Mouse (Mus musculus): ENCODE measurements around the gene Npm1. TPM values are rescaled to one million over a fixed set of nuclear protein-coding genes. Genes with fewer than 3 reads are reported as not detected.

Gene Npm1
- polyA plus RNA-seq, 1 experiment from 2014 or later = 999 TPM

DNA sequence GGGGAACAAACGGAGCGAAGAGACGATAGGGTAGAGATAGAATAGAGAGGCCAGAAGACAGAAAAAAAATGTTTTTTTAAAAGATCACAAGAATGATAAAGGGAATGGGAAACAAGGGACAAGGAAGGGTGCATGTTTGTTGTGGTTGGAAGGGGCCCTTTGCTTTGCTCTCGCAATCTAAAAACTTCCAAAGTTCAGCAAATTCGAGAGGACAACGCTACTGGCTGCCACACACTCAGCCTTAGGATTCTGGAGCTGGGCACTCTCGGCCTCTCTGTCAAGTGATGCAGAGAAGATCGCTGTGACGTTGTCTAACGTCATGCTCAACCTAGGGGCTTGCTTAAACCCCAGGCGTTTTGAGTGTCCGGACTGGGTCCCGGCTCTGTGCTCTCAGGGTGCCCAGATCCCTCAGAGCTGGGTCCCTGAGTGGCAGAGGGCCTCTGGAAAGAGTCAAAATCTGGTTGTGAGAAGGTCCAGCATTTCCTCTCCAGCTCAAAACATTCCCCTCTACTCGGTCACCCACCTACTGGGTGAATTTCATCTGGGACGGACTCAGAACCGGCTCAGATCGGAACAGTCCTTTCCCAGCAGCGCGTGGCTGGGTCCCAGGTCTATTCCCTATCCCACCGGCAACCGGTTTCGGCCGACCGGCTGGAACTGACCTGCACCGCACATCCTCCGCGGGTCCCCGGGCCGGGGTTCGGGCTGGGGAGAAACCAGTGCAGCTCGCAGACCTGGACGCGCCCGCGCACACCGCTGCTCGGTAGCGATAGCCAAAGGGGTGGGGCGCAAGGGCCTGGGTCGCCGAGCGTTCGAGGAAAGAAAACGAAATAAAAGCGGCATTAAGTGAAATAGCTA, 37.1 kb upstream of the Npm1 start:
- H3K4me3 ChIP-seq (ENCODE audit: low read length) = peak overlapping the region; percentile 33
- H3K9me3 ChIP-seq (ENCODE audit: low read length) = peaks cover 20% of the 10 kb centered on the region; the same call in 1 of the 2 replicates
- H3K4me2 ChIP-seq (replicated peaks; ENCODE audit: low read depth, low read length) = peak overlapping the region; percentile 54
- peaks cover 28% of the 10 kb centered on the region for H3K4me1 ChIP-seq (ENCODE audit: insufficient read depth, low read length)
- no peak overlapping the region for H3K9ac ChIP-seq (replicated peaks; ENCODE audit: low read length)
- peaks cover 100% of the 10 kb centered on the region for H3K27me3 ChIP-seq (ENCODE audit: insufficient read depth, low read length)
- no peak overlapping the region for H3K27ac ChIP-seq (ENCODE audit: low read length)
- no peak; the same call in 1 of the 2 replicates for ATAC-seq (ENCODE audit: low FRiP score, low TSS enrichment)
- H3K36me3 ChIP-seq (ENCODE audit: insufficient read depth, low read length) = no peaks in the 10 kb centered on the region
- WGBS = 1% methylated on average over 44 of the region's 45 CpGs

DNA sequence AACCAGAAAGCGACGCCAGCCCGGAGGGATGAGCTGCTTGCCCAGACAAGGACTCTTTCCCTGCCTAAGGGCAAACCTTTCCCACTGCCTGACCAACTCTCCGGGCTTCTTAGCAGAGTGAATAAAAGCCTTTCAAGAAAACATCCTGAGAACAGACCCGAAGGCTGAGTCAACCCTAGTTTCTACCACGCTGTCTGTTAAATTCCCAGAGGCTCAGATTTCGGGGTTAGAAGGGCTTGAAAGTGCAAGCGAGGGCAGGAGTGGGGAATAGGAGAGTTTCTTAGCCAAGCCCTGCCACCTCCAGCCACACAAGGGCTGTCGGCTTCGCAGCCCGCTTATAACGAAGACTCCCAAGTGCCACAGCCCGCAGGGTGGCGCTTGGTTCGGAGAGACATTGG, 36.1 kb upstream of the Npm1 start:
- Histone ChIP-seq H3K4me3 (ENCODE audit: low read length) (no peak overlapping the region), H3K27ac (ENCODE audit: low read length) (no peak overlapping the region), H3K36me3 (ENCODE audit: insufficient read depth, low read length) (no peaks in the 10 kb centered on the region), H3K27me3 (ENCODE audit: insufficient read depth, low read length) (peaks cover 97% of the 10 kb centered on the region), H3K9me3 (ENCODE audit: low read length) (peaks cover 22% of the 10 kb centered on the region; the same call in 1 of the 2 replicates), H3K4me2 (replicated peaks; ENCODE audit: low read depth, low read length) (no peak overlapping the region), H3K9ac (replicated peaks; ENCODE audit: low read length) (no peak overlapping the region), H3K4me1 (ENCODE audit: insufficient read depth, low read length) (peaks cover 28% of the 10 kb centered on the region)
- ATAC-seq (ENCODE audit: low FRiP score, low TSS enrichment) = no peak
- 2% methylated on average over 15 of the region's 15 CpGs for WGBS

DNA sequence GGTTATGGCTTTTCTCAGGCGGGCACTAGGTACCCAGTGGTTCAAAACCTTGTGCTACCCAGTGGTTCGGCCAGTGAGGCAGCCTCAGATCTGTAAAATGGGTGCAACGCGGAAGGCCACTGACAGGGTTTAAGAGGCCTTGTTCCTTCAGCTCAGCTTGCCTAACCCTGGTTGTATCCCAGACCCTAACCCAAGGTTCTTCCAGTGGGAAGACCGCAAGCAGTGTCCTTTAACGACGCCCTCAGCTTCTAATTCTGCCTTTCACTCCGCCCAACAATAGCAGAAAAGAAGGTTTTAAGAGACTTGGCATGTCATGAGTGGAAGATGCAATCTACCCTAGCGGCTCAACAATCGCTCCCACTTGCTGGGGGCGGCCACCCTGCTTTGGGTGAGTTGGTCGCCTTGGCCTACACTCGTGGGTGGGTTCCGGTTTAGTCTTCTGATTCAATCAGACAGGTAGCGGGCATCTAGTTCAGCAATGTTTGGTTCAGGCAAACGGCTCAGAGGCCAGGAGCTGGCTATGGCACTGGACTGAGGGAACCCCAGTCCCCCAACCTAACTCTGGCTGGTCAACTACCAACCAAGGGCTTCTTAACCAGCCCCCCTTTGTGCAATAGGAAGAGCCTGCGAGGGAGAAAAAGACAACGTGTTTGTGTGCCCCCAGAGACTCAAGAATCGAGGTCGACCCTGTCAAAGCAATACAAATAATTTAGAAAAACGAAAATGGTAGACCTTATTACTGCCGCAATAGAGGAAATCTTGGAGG, 35.5 kb upstream of the Npm1 start:
- Histone ChIP-seq H3K27me3 (ENCODE audit: insufficient read depth, low read length) (peaks cover 97% of the 10 kb centered on the region), H3K9me3 (ENCODE audit: low read length) (peaks cover 22% of the 10 kb centered on the region; the same call in 1 of the 2 replicates), H3K4me3 (ENCODE audit: low read length) (no peak overlapping the region), H3K4me1 (ENCODE audit: insufficient read depth, low read length) (peaks cover 25% of the 10 kb centered on the region), H3K9ac (replicated peaks; ENCODE audit: low read length) (no peak overlapping the region), H3K4me2 (replicated peaks; ENCODE audit: low read depth, low read length) (no peak overlapping the region), H3K27ac (ENCODE audit: low read length) (no peak overlapping the region), H3K36me3 (ENCODE audit: insufficient read depth, low read length) (no peaks in the 10 kb centered on the region)
- ATAC-seq (ENCODE audit: low FRiP score, low TSS enrichment) = no peak
- 22% methylated on average over 22 of the region's 22 CpGs for WGBS

DNA sequence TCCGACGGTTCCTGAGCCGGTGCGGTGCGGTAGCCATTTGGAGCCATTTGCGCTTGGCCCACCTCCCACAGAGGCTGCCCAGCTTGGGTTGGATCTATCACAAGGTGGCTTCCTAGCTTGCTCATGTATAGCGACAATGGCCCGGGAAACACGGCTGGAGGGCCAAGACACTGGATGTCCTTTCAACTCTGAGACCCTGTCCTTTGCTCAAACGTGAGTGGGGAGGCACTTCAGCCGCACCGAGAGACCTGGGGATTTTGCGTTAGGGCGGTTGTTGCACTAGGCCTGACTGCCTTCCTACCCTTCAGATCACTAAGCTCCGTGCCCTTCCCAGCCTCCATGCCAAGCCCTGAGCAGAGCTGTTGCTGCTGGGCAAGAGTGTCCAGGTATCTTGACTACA, 34.7 kb upstream of the Npm1 start:
- Histone ChIP-seq H3K9ac (replicated peaks; ENCODE audit: low read length) (no peak overlapping the region), H3K36me3 (ENCODE audit: insufficient read depth, low read length) (no peaks in the 10 kb centered on the region), H3K4me1 (ENCODE audit: insufficient read depth, low read length) (peaks cover 20% of the 10 kb centered on the region), H3K4me3 (ENCODE audit: low read length) (no peak overlapping the region), H3K27me3 (ENCODE audit: insufficient read depth, low read length) (peaks cover 97% of the 10 kb centered on the region), H3K4me2 (replicated peaks; ENCODE audit: low read depth, low read length) (no peak overlapping the region), H3K27ac (ENCODE audit: low read length) (no peak overlapping the region), H3K9me3 (ENCODE audit: low read length) (peaks cover 22% of the 10 kb centered on the region; the same call in 1 of the 2 replicates)
- no peak for ATAC-seq (ENCODE audit: low FRiP score, low TSS enrichment)
- WGBS = 17% methylated on average over 15 of the region's 15 CpGs

DNA sequence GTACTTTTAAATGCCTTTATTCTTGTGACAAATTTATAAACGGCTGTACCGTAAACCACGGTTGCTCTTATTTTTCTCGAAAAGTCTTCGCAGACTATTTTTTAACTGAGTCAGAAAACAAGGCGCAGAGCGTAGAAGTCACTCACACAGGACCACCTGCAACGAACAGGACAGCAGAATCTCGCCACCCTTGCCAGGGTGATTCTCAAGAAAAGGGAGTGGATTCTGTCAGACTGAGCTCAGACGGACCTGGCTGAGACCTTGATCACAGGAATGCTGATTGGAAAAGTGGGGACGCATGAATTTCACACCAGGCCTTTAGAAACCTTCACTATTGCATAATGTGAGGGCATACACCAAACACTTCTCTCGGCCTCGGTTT, 34.1 kb upstream of the Npm1 start:
- WGBS = 29% methylated on average over 13 of the region's 13 CpGs
- H3K27me3 ChIP-seq (ENCODE audit: insufficient read depth, low read length) = peaks cover 94% of the 10 kb centered on the region

DNA sequence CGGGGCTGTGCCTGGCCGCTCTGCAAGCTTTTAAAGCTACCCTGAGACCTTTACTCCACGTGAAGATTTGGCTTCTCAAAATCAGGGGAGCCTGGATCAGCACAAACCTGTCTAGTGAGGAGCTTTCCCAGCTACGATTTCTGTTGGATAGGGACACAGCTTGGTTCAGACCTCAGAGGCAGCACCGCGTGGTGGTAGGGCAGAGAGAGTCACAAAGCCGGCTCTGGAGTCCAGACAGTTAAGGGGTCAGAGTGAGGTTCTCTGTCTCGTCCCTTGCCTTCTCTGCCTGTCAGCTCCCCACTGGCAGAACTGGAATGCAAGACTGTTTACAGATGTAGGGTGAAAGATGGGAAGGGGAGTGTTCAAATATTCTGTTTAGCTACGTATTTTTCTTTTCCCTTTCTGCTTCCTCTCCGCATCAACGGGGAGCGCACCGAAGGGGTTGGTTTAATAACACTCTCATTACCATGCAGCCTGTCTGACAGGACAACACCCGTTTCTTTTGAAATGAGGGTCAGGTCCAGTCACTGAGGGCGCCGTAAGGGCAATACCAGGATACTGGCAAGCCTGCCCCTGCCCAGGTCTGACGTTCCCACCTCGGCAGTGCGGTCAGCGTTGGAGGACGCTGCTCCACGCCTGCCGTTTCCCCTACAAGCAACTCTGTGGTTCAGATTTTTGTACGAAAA, 33.6 kb upstream of the Npm1 start:
- Histone ChIP-seq H3K9ac (replicated peaks; ENCODE audit: low read length) (no peak overlapping the region), H3K27me3 (ENCODE audit: insufficient read depth, low read length) (peaks cover 93% of the 10 kb centered on the region), H3K9me3 (ENCODE audit: low read length) (peaks cover 22% of the 10 kb centered on the region; the same call in 1 of the 2 replicates), H3K4me1 (ENCODE audit: insufficient read depth, low read length) (peaks cover 20% of the 10 kb centered on the region), H3K36me3 (ENCODE audit: insufficient read depth, low read length) (no peaks in the 10 kb centered on the region), H3K27ac (ENCODE audit: low read length) (no peak overlapping the region), H3K4me2 (replicated peaks; ENCODE audit: low read depth, low read length) (no peak overlapping the region), H3K4me3 (ENCODE audit: low read length) (no peak overlapping the region)
- ATAC-seq (ENCODE audit: low FRiP score, low TSS enrichment) = no peak
- WGBS = 10% methylated on average over 24 of the region's 24 CpGs

More for the DNA sequence above, 34.1 kb upstream of the Npm1 start:
- no peak for ATAC-seq (ENCODE audit: low FRiP score, low TSS enrichment)
- Histone ChIP-seq H3K4me2 (replicated peaks; ENCODE audit: low read depth, low read length) (no peak overlapping the region), H3K36me3 (ENCODE audit: insufficient read depth, low read length) (no peaks in the 10 kb centered on the region), H3K9ac (replicated peaks; ENCODE audit: low read length) (no peak overlapping the region), H3K4me3 (ENCODE audit: low read length) (no peak overlapping the region), H3K27ac (ENCODE audit: low read length) (no peak overlapping the region), H3K9me3 (ENCODE audit: low read length) (peaks cover 22% of the 10 kb centered on the region; the same call in 1 of the 2 replicates), H3K4me1 (ENCODE audit: insufficient read depth, low read length) (peaks cover 20% of the 10 kb centered on the region)

DNA sequence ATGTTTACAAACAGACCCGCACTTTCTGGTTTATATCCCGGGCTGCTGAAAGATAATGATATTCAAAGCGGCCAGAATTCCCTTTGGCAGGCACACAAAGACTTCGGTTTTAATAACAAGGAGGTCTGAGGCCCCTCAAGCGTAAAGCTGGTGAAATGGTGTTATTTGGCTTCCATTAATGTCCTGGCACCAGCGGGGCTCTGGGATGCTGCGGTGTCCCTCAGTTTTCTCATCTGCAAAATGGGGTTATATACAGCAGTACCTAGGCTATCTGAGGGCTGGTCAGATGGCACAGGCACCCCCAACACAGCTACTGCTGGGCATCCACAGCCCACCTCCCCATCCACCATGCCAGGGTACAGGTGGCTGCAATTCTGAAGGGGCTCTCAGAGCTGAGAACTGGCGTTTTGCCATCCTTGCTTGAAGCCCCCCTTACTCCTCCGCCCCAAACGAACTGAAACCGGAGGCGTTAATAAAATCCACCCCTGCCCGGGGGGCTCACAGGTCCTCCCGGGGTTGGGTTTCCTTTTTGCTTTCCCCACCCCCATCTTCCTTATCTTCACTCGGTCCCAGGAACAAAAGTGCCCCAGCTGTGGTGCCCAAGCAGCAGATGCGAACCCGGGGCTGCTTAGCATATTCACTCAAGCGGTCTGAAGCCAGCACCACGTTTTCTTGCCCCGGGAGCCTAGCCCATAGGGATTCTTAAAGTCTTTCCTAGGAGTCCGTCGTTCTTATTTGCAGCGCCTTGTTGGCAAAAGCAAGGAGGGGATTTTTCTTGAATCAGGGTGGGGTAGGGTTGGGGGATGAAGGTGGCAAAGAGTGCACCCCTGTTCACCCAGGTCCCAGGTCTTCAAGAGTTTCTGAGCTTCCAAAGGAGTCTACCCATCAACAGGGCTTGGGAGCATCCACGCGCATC, 32.8 kb upstream of the Npm1 start:
- Histone ChIP-seq H3K9ac (replicated peaks; ENCODE audit: low read length) (no peak overlapping the region), H3K36me3 (ENCODE audit: insufficient read depth, low read length) (no peaks in the 10 kb centered on the region), H3K4me2 (replicated peaks; ENCODE audit: low read depth, low read length) (no peak overlapping the region), H3K4me1 (ENCODE audit: insufficient read depth, low read length) (peaks cover 13% of the 10 kb centered on the region), H3K4me3 (ENCODE audit: low read length) (no peak overlapping the region), H3K9me3 (ENCODE audit: low read length) (peaks cover 22% of the 10 kb centered on the region), H3K27ac (ENCODE audit: low read length) (no peak overlapping the region), H3K27me3 (ENCODE audit: insufficient read depth, low read length) (peaks cover 93% of the 10 kb centered on the region)
- WGBS = 7% methylated on average over 25 of the region's 25 CpGs
- no peak for ATAC-seq (ENCODE audit: low FRiP score, low TSS enrichment)

DNA sequence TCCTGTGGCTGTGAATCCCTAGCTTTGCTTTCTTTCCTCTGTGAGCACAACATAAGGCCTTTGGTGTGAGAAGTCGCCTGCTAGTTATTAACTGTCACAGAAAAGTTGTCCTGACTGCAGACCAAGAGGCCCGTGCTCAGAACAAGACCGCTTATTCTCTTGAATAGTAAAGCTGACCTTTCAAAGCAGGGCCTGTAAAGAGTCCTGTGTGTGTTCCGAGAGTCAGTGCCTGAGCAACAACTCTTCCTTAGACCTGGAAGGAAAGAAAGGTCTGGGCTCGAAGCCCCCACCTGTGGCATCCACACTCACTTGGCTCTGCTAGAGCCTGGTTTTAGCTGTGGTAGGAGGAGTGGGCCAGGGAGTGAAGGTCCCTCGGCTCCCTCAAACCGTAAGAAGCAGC, 32.1 kb upstream of the Npm1 start:
- ATAC-seq (ENCODE audit: low FRiP score, low TSS enrichment) = no peak
- no peaks in the 10 kb centered on the region for H3K36me3 ChIP-seq (ENCODE audit: insufficient read depth, low read length)
- H3K4me1 ChIP-seq (ENCODE audit: insufficient read depth, low read length) = peaks cover 5% of the 10 kb centered on the region
- 30% methylated on average over 7 of the region's 7 CpGs for WGBS
- H3K9ac ChIP-seq (replicated peaks; ENCODE audit: low read length) = no peak overlapping the region
- peaks cover 90% of the 10 kb centered on the region for H3K27me3 ChIP-seq (ENCODE audit: insufficient read depth, low read length)
- H3K9me3 ChIP-seq (ENCODE audit: low read length) = peaks cover 22% of the 10 kb centered on the region
- H3K27ac ChIP-seq (ENCODE audit: low read length) = no peak overlapping the region
- no peak overlapping the region for H3K4me3 ChIP-seq (ENCODE audit: low read length)
- no peak overlapping the region for H3K4me2 ChIP-seq (replicated peaks; ENCODE audit: low read depth, low read length)

DNA sequence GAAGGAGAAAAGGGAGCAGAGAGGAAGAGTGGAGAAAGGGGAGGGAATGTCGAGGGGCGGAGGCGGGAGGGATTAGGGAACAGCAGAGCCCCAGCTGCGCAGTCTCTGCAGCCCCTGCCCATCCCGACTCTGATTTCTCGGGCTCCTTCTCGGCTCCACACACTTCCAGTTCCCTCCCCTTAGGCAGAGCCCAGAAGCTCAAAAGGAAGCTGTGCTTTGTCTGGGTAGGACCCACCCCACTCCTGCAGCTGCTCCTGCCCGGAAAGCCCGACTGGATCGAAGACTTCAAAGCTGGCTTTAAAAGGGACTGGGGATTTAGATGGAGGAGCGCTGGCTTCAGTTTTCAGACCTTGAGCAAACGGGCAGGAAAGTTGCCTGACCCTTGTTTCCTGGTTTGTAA, 30.7 kb upstream of the Npm1 start:
- H3K27me3 ChIP-seq (ENCODE audit: insufficient read depth, low read length) = peaks cover 76% of the 10 kb centered on the region
- peak overlapping the region; percentile 23; the same call in 1 of the 2 replicates for H3K4me2 ChIP-seq (replicated peaks; ENCODE audit: low read depth, low read length)
- no peak overlapping the region for H3K9ac ChIP-seq (replicated peaks; ENCODE audit: low read length)
- peaks cover 2% of the 10 kb centered on the region; the same call in 1 of the 2 replicates for H3K4me1 ChIP-seq (ENCODE audit: insufficient read depth, low read length)
- peaks cover 21% of the 10 kb centered on the region for H3K9me3 ChIP-seq (ENCODE audit: low read length)
- H3K27ac ChIP-seq (ENCODE audit: low read length) = no peak overlapping the region
- no peak overlapping the region for H3K4me3 ChIP-seq (ENCODE audit: low read length)
- no peaks in the 10 kb centered on the region for H3K36me3 ChIP-seq (ENCODE audit: insufficient read depth, low read length)
- ATAC-seq (ENCODE audit: low FRiP score, low TSS enrichment) = peak; percentile 60
- WGBS = 1% methylated on average over 12 of the region's 12 CpGs

Data from kidney, embryonic 16.5 days (tissue).